Mouse (Mus musculus) erythroblast, embryonic 14.5 days (primary cell): ENCODE measurements around the gene Prr12. TPM values are rescaled to one million over a fixed set of nuclear protein-coding genes. Genes with fewer than 3 reads are reported as not detected.
A peak's percentile ranks its signal among the peaks of the same experiment; 100 is the strongest.

Experiments
- H3K27me3 ChIP-seq: 2 replicates; pipeline ENCODE4 v1.6.1; 2012; ENCODE audit warnings: inconsistent platforms; ENCODE audit not compliant: control insufficient read depth
- H3K36me3 ChIP-seq: 2 replicates; pipeline ENCODE4 v1.6.1; 2012; ENCODE audit warnings: mild to moderate bottlenecking, inconsistent platforms; ENCODE audit not compliant: control insufficient read depth
- H3K4me1 ChIP-seq: 2 replicates; pipeline ENCODE4 v1.6.1; 2012; ENCODE audit warnings: inconsistent platforms; ENCODE audit not compliant: control insufficient read depth
- H3K4me3 ChIP-seq: replicated peaks from 2 replicates; pipeline ENCODE3; 2012; ENCODE audit warnings: moderate library complexity, mild to moderate bottlenecking, inconsistent platforms
- H3K9me3 ChIP-seq: 2 replicates; pipeline ENCODE4 v1.6.1; 2012; ENCODE audit warnings: low read length, inconsistent platforms, mixed read lengths; ENCODE audit not compliant: control insufficient read depth
- GATA1 ChIP-seq: IDR thresholded peaks from 2 replicates; pipeline ENCODE4 v1.6.1; 2012; ENCODE audit warnings: low read length, inconsistent platforms, mixed read lengths
- TAL1 ChIP-seq: IDR thresholded peaks from 3 replicates; pipeline ENCODE4 v1.6.1; 2012; ENCODE audit warnings: low read length, inconsistent platforms, mixed read lengths
- polyA plus RNA-seq: library from polyadenylated mRNA; stranded (reverse); fragments of >175 nt; gene quantifications from 2 replicates; pipeline ENCODE4 v1.2.3, GENCODE M21; 2012

The Prr12 gene
- polyA plus RNA-seq, 1 experiment, result 2.9 TPM

DNA sequence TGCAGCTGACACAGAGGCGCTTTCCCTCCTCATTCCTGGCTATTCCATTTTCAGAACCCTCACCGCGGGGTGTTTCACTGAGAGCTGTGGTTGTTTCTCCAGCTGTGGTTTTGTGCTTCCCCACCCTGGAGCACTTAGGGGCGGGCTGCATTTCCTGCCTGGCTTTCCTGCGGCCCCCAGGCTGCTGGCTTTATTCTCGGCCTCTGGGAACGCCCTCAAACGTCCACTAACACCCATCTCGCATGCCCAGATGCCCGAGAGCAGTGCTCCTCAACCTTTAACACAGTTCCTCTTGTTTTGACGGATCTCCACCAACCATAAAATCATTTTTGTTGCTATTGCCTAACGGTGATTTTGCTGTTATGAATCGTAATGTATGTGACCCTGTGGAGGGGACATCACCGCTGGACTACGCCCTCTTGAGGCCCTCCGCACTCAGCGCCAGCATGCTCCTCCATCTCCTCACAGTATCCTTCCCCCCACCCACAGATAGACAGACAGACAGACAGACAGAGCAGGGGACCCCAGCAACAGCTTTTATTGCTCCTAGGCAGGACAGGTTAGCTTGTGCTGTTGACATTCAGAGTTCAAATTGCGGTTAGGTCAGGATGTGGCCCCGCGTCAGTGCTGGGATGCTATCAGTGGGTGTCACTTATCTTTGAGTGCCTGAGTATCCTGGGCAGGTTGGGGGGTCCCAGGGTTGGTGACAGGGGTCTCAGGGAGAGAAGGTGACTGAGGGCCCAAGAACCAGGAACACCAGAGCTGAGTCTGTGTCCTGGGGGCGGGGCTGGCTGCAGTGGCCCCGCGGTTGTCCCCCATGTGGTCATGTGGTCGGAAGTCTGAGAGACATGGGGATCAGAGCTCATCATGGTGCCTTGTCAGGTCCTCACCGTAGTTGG, 30.0 kb upstream of the Prr12 start:
- Histone ChIP-seq H3K36me3 (peaks cover 10% of the 10 kb centered on the region), H3K27me3 (no peaks in the 10 kb centered on the region), H3K4me3 (peak overlapping the region; percentile 35), H3K4me1 (peaks cover 28% of the 10 kb centered on the region), H3K9me3 (peaks cover 5% of the 10 kb centered on the region)
- no peak for TF ChIP-seq TAL1
- TF ChIP-seq GATA1, result no peak

DNA sequence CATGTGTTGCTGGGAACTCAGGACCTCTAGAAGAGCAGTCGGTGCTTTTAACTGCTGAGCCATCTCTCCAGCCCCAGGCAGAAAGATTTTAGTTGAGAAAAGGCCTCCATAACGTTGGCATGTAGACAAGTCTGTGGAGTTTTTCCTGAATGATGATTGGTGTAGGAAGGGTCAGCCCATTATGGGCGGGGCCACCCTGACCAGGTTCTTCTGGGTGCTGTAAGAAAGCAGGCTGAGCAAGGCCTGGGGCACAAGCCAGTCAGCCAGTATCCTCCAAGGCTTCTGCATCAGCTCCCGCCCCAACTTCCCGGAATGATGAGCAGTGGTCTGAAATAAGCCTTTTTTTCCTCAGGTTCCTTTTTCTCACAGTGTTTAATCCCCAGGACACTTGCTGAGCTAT, 28.3 kb upstream of the Prr12 start:
- peaks cover 28% of the 10 kb centered on the region for H3K4me1 ChIP-seq
- H3K9me3 ChIP-seq, result peaks cover 2% of the 10 kb centered on the region
- H3K27me3 ChIP-seq, result no peaks in the 10 kb centered on the region
- peaks cover 24% of the 10 kb centered on the region for H3K36me3 ChIP-seq
- TF ChIP-seq TAL1 (no peak), GATA1 (no peak)
- H3K4me3 ChIP-seq, result no peak overlapping the region

GRCm38 (mm10) chr7:45079856-45080255, 27.2 kb upstream of the Prr12 start:
- no peak overlapping the region for H3K4me3 ChIP-seq
- H3K36me3 ChIP-seq, result peaks cover 34% of the 10 kb centered on the region
- peaks cover 30% of the 10 kb centered on the region for H3K4me1 ChIP-seq
- TF ChIP-seq GATA1, result no peak
- no peaks in the 10 kb centered on the region for H3K27me3 ChIP-seq
- no peaks in the 10 kb centered on the region for H3K9me3 ChIP-seq

DNA sequence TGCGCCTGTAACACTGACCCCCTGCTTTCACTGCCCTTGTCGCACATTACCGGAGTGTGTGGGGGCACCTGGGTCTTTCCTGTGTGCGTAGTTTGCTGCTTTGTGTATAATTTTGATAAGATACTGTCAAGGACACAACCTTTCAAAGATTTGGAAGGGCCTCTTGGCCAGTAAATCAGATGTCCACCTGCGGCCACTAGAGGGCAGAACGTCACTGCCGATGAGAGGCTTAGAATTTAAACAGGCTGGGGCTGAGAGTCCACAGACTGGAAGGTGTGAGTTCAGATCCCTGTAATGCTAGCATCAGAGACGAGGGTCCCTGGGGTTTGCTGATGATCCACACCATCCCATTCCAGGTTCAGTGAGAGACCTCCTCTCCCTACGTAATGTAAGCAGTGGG, 25.8 kb upstream of the Prr12 start:
- TF ChIP-seq GATA1 (no peak), TAL1 (no peak)
- Histone ChIP-seq H3K4me3 (no peak overlapping the region), H3K4me1 (peaks cover 30% of the 10 kb centered on the region), H3K27me3 (no peaks in the 10 kb centered on the region), H3K9me3 (no peaks in the 10 kb centered on the region), H3K36me3 (peaks cover 47% of the 10 kb centered on the region)

DNA sequence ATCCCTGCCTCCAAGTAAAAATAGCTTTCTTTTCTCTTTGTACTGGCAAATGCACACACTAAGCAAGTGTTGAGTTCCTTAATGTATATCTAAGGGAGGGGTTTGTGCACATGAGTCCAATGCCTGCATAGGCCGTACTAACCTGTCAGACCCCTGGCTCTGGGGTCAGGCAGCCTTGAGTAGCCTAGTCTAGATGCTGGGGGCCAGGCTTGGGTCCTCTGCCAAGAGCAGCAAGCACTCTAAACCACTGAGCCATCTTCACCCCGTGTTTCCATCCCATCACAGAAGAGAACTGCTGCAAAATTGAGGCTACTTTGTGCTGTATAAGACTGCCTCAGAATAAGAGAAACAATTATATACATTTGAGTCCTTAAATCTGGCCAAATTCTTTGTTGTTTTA, 25.1 kb upstream of the Prr12 start:
- peaks cover 53% of the 10 kb centered on the region for H3K36me3 ChIP-seq
- TF ChIP-seq GATA1 (no peak), TAL1 (no peak)
- no peak overlapping the region for H3K4me3 ChIP-seq
- H3K9me3 ChIP-seq, result no peaks in the 10 kb centered on the region
- peaks cover 27% of the 10 kb centered on the region for H3K4me1 ChIP-seq
- H3K27me3 ChIP-seq, result no peaks in the 10 kb centered on the region

DNA sequence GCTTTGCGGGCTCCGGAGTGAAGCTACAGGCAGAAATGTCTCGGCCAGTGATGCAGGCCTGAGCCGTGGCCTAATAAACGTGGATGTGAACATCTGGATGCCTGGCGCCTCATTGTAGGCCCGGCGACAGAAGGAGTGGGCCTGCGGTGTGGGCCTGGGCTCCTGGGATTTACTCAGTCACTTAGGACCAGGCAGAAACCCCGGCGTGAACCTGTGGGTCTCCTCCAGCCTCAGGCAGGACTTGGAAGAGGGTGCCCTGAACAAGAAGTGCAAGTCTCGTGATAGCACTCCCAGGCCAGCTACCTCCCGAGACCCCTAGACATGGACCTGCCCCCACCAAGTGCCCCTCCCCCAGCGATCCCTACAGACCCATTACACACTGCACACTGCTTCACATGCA, 24.6 kb upstream of the Prr12 start:
- TF ChIP-seq TAL1 (no peak), GATA1 (no peak)
- Histone ChIP-seq H3K27me3 (no peaks in the 10 kb centered on the region), H3K4me1 (peaks cover 23% of the 10 kb centered on the region), H3K36me3 (peaks cover 54% of the 10 kb centered on the region), H3K4me3 (no peak overlapping the region), H3K9me3 (no peaks in the 10 kb centered on the region)

DNA sequence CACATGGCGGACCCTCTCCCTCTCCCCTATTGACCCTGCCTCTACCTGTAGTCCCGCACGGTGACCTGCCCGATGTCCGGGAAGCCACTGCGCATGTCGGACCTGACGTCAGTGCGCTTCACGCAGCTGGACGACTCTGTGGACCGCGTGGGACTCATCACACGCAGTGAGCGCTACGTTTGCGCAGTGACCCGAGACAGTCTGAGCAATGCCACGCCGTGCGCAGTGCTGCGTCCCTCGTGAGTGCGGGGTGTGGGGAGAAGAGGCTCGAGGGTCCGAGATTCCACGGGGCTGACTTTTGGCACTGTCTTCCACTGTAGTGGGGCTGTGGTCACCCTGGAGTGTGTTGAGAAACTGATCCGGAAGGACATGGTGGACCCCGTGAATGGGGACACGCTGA, 23.8 kb upstream of the Prr12 start:
- peaks cover 20% of the 10 kb centered on the region for H3K4me1 ChIP-seq
- H3K27me3 ChIP-seq, result no peaks in the 10 kb centered on the region
- TF ChIP-seq TAL1 (no peak), GATA1 (no peak)
- no peak overlapping the region for H3K4me3 ChIP-seq
- no peaks in the 10 kb centered on the region for H3K9me3 ChIP-seq
- H3K36me3 ChIP-seq, result peaks cover 54% of the 10 kb centered on the region

DNA sequence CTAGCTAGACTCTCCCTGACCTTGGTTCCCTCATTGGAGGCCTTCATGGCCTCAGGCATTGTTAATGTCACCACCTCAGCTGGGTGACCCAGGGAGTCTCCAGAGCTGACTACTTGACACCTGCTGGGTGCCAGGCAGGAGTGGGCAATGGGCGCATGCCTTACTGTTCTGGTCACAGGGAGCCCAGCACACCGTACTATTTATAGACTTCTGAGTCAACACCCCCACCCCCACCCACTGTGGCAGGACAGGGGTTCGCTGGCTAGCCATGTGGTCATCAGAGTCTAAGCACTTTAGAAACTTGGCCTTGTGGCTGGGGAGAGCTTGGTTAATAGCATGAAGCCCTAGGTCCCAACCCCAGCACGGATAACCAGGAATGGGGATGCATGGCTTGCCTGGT, 22.7 kb upstream of the Prr12 start:
- Histone ChIP-seq H3K36me3 (peaks cover 54% of the 10 kb centered on the region), H3K4me1 (peaks cover 15% of the 10 kb centered on the region), H3K27me3 (no peaks in the 10 kb centered on the region), H3K9me3 (no peaks in the 10 kb centered on the region), H3K4me3 (no peak overlapping the region)
- TF ChIP-seq GATA1 (no peak), TAL1 (no peak)

DNA sequence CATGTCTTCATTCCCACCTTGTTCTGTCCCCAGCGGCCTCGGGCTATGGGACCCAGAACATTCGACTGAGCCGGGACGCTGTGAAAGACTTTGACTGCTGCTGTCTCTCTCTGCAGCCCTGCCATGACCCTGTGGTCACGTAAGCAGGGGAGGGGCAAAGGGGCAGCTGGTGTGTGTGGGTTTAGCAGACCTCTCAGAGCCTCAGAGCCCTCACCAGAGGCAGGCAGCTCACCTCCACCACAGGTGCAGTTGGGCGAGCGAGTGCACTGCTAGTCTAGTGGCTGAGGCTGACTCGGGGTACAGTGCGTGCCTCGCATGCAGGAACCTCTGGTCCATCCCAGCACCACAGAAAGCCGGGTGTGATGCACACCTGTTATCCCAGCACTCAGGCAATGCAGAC, 21.3 kb upstream of the Prr12 start:
- Histone ChIP-seq H3K36me3 (peaks cover 54% of the 10 kb centered on the region), H3K9me3 (no peaks in the 10 kb centered on the region), H3K4me3 (no peak overlapping the region), H3K4me1 (peaks cover 10% of the 10 kb centered on the region), H3K27me3 (no peaks in the 10 kb centered on the region)
- TF ChIP-seq GATA1, result no peak
- TF ChIP-seq TAL1, result no peak

GRCm38 (mm10) chr7:45073171-45073707, 20.6 kb upstream of the Prr12 start:
- no peaks in the 10 kb centered on the region for H3K27me3 ChIP-seq
- H3K4me1 ChIP-seq, result peaks cover 10% of the 10 kb centered on the region
- H3K9me3 ChIP-seq, result no peaks in the 10 kb centered on the region
- TF ChIP-seq GATA1, result no peak
- no peak for TF ChIP-seq TAL1
- no peak overlapping the region for H3K4me3 ChIP-seq
- H3K36me3 ChIP-seq, result peaks cover 52% of the 10 kb centered on the region
